Mouse (Mus musculus) ES-Bruce4 (cell line): ENCODE results near the gene D930020B18Rik. TPM values are rescaled to one million over a fixed set of nuclear protein-coding genes. Genes with fewer than 3 reads are reported as not detected.

ENCODE experiments used
- H3K27ac ChIP-seq: 2 replicates; pipeline ENCODE4 v1.5.1; 2012; ENCODE audit warnings: low read length, inconsistent platforms; ENCODE audit not compliant: insufficient read depth
- H3K27me3 ChIP-seq: 2 replicates; pipeline ENCODE4 v1.6.1; 2012; ENCODE audit warnings: mild to moderate bottlenecking, low read length, inconsistent platforms; ENCODE audit not compliant: control insufficient read depth, poor library complexity, insufficient read depth, severe bottlenecking
- H3K36me3 ChIP-seq: 2 replicates; pipeline ENCODE4 v1.6.1; 2012; ENCODE audit warnings: inconsistent platforms, mild to moderate bottlenecking, low read length, moderate library complexity; ENCODE audit not compliant: control insufficient read depth, poor library complexity, insufficient read depth, severe bottlenecking
- H3K4me1 ChIP-seq: one replicate; pipeline ENCODE4 v1.8.1; 2011; ENCODE audit warnings: low read length; ENCODE audit not compliant: control insufficient read depth, insufficient read depth
- H3K4me3 ChIP-seq: 2 replicates; pipeline ENCODE4 v1.5.1; 2011; ENCODE audit warnings: low read depth, mild to moderate bottlenecking, low read length
- H3K9ac ChIP-seq: 2 replicates; pipeline ENCODE4 v1.6.1; 2012; ENCODE audit warnings: low read depth, mild to moderate bottlenecking, inconsistent platforms; ENCODE audit not compliant: poor library complexity, severe bottlenecking
- H3K9me3 ChIP-seq: replicated peaks from 2 replicates; pipeline ENCODE4 v1.6.1; 2012; ENCODE audit warnings: mild to moderate bottlenecking, low read length, inconsistent platforms; ENCODE audit not compliant: control insufficient read depth, poor library complexity, insufficient read depth, severe bottlenecking
- CTCF ChIP-seq: IDR thresholded peaks from one replicate; pipeline ENCODE4 v1.8.1; 2011; ENCODE audit warnings: low read depth, low read length
- EP300 ChIP-seq: IDR thresholded peaks from 2 replicates; pipeline ENCODE4 v1.6.1; 2011; ENCODE audit warnings: low read depth, low read length; ENCODE audit not compliant: insufficient read depth
- POLR2A ChIP-seq: IDR thresholded peaks from one replicate; pipeline ENCODE4 v1.8.1; 2011; ENCODE audit warnings: low read length; ENCODE audit not compliant: insufficient read depth
- polyA plus RNA-seq: library from polyadenylated mRNA; stranded (reverse); fragments of >200 nt; gene quantifications from 2 replicates; pipeline ENCODE4 v1.2.4, GENCODE M21; 2011; ENCODE audit warnings: low read depth; ENCODE audit not compliant: missing spikeins, insufficient read depth, insufficient read length

Gene D930020B18Rik
- polyA plus RNA-seq, 1 experiment, result 0.51 TPM

DNA sequence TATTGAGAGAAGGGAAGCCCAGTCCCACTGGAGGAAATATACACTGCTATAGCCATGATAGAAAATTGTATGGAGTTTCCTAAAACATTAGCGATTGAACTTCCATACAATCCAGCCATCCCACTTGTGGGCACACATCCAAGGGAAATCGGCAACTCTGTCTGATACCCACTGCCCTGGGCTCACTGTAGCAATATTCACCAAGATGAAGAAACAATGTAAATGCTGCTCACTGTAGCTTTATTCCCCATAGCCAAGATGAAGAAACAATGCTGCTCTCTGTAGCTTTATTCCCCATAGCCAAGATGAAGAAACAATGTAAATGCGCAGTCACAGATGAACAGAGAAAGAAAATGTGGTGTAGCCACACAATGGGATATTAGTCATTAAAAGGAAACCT is 95.9 kb downstream of the D930020B18Rik start:
- TF ChIP-seq EP300, result no peak
- no peak for TF ChIP-seq CTCF
- TF ChIP-seq POLR2A, result no peak
- no peak overlapping the region for H3K9ac ChIP-seq
- H3K27ac ChIP-seq, result no peak overlapping the region
- H3K4me1 ChIP-seq, result peaks cover 3% of the 10 kb centered on the region
- no peaks in the 10 kb centered on the region for H3K36me3 ChIP-seq
- H3K9me3 ChIP-seq, result no peaks in the 10 kb centered on the region
- H3K27me3 ChIP-seq, result no peaks in the 10 kb centered on the region
- no peak overlapping the region for H3K4me3 ChIP-seq

DNA sequence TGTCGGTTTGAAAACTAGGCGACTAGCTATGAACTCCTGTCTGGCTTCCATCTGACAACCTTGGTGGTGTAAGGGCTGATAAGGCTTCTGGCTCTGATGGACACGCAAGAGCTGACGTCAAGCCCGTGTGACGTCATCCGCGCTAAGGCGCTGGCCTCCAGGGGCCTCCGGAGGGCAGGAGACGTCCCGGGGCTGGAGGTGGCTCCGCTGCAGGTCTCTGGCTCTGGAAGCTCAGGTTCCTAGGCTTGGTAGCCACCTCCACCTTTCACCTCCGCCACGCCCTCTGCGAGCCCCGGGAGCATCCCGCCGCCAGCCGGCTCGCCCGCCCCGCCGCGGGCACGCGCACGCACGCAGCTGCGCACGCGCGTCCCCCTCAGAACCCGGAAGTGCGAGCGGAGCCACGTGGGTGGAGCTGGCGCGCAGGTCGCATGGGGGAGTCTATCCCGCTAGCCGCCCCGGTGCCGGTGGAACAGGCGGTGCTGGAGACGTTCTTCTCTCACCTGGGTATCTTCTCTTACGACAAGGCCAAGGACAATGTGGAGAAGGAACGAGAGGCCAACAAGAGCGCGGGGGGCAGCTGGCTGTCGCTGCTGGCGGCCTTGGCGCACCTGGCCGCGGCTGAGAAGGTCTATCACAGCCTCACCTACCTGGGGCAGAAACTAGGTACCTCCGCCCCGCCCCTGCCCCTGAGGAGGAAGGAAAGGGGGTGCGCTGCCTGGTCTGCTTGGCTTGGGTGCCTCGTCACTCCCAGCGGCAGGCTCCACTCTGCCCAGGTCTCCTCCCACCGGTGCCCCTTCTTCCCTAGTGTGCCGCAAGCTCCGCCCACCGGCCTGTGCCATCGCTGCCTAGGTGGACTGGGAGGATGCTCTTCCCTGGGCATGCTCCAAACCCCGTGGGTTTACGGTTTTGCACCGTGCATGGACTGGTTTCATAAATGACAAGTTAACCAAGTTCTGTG is 98.4 kb downstream of the D930020B18Rik start, which contains the start of gene BC048403:
BC048403 (plus strand) TSS at position 390 of the 958 bp plus-strand sequence.
- Histone ChIP-seq H3K9me3 (peaks cover 9% of the 10 kb centered on the region; the same call in 1 of the 2 replicates), H3K9ac (peak within 1 kb of the TSS; percentile 43), H3K4me1 (peaks cover 3% of the 10 kb centered on the region), H3K27me3 (no peaks in the 10 kb centered on the region), H3K4me3 (peak within 1 kb of the TSS; percentile 86), H3K27ac (no peak within 1 kb of the TSS), H3K36me3 (no peaks in the 10 kb centered on the region)
- TF ChIP-seq EP300 (no peak), POLR2A (no peak), CTCF (no peak)

DNA sequence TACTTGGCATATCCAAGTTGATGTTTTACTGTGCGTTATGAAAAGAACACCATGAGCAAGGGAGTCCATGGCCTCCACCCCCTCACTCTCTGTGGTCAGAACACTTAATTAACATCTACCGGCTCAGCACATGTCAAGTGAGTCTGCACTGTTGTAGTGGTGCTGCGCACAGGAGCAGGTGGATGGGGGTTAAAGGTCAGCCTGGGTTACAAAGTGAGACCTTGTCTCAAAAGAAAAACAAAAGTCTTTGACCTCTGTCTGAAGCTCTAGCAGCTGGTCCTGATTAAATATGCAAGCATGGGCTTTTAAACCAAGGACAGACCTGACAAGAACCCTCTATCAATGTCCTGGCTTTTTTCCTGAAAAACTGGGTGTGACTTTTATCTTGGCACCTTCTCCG is 100.9 kb downstream of the D930020B18Rik start:
- TF ChIP-seq EP300 (peak; percentile 72), POLR2A (no peak), CTCF (no peak)
- Histone ChIP-seq H3K27ac (no peak overlapping the region), H3K9me3 (peaks cover 11% of the 10 kb centered on the region; the same call in 1 of the 2 replicates), H3K4me1 (peaks cover 3% of the 10 kb centered on the region), H3K27me3 (no peaks in the 10 kb centered on the region), H3K4me3 (no peak overlapping the region), H3K36me3 (peaks cover 10% of the 10 kb centered on the region; the same call in 1 of the 2 replicates), H3K9ac (no peak overlapping the region)

Other genes starting within 250 kb of the D930020B18Rik start
- gene Rassf3, start 165.2 kb upstream of the D930020B18Rik start, polyA plus RNA-seq, result 41.7 and 46.6 TPM in 2 replicates
- 50.4 and 51.4 TPM in 2 replicates for gene Tbk1, start 54.8 kb upstream of the D930020B18Rik start, polyA plus RNA-seq
- gene Xpot, start 15.3 kb upstream of the D930020B18Rik start, polyA plus RNA-seq, result 132 and 139 TPM in 2 replicates
- gene BC048403, start 98.3 kb downstream of the D930020B18Rik start, polyA plus RNA-seq, result 14.9 and 15.9 TPM in 2 replicates